Mouse (Mus musculus) cerebellum, postnatal 4 days (tissue): Measurements from ENCODE around the gene Lypd8.

Experiments used
- DNase-seq, 2 experiments: peaks; one replicate each; pipeline ENCODE4 v3.0.0; 2022; ENCODE audit warnings: low spot score in 2 of 2, mixed read lengths in 1 of 2

Lypd8 gene

GRCm38 (mm10) chr11:58399985-58400645 lies 21.3 kb downstream of the Lypd8 start:
- no peak for DNase-seq

GRCm38 (mm10) chr11:58400655-58401054 lies 21.8 kb downstream of the Lypd8 start:
- DNase-seq, result no peak

GRCm38 (mm10) chr11:58408066-58408465 lies 29.2 kb downstream of the Lypd8 start:
- DNase-seq, result no peak

- DNase-seq, result no peak
Observed at GRCm38 (mm10) chr11:58418336-58418735, 39.5 kb downstream of the Lypd8 start.

GRCm38 (mm10) chr11:58420815-58421214 lies 42.0 kb downstream of the Lypd8 start, which contains the start of gene 1810065E05Rik:
TSS of gene 1810065E05Rik (plus strand) at chr11:58421111.
- no peak for DNase-seq

GRCm38 (mm10) chr11:58432259-58432658 lies 53.4 kb downstream of the Lypd8 start, which contains the start of gene Gm12253:
TSS of gene Gm12253 (plus strand) at chr11:58432559.
- no peak for DNase-seq

GRCm38 (mm10) chr11:58437866-58438265 lies 59.0 kb downstream of the Lypd8 start:
- no peak for DNase-seq
